Mouse (Mus musculus): Measurements from ENCODE around the gene Mcf2l.

Gene Mcf2l

DNA sequence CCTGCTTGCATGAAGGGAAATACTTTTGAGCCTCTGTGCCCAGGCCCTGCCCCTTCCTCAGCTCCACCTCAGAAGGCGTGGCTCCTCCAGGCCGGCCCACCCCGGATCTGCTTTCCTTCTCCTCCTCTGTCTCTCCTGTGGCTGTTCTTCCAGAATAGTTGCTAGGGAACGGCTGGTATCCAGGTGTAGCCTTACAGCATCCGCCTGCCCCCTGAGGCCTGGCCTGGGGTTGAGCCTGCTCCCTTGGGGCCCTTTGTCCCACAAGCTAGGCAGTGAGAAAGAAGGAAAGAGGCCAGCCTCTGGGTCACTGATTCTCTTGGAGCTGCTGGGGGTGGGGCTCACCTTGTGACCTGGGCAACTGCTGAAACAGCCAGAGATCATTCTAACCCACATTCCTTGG is 38.4 kb downstream of the Mcf2l start:
- peak; percentile 82 for DNase-seq (ENCODE audit: low spot score)

DNA sequence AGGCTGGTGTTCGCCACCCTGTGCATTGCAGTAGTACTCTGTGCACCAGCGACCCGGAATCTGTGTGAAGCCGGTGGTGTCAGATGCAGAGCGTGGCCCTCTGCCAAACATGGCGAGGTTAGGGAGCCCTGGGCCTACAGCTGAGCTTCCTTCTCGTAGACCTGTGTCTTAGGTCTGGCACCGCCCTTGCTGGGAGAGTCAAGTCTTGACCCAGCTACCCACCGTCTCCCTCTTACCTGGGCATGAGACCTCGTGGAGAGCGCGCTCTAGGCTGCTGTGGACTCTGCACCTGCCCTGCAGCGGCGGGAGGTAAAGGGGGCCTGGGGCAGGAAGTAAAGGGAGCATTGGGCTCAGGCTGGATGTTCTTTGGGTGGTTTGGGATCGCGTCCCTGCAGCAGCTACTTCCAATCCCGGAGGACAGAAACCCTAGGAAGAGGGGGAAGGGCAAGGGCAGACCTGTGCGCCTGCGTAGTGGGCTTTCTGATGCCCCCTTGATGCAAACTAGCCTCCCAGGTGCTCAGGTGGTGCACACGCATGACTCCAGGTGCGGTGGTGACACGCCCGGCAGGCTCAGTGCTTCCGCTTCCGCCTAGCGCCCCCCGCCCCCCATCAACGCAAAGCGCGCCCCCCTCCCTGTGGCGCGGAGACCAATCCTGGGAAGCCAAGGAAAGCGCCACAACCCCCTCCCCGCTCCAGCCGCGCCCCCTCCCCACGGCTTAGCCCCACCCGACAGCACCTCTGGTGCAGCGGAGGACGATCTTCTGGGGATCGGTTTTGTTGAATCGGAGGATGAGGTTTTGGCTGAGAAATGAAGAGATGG is 41.8 kb downstream of the Mcf2l start:
- peak; percentile 59 for DNase-seq (ENCODE audit: low spot score)

DNA sequence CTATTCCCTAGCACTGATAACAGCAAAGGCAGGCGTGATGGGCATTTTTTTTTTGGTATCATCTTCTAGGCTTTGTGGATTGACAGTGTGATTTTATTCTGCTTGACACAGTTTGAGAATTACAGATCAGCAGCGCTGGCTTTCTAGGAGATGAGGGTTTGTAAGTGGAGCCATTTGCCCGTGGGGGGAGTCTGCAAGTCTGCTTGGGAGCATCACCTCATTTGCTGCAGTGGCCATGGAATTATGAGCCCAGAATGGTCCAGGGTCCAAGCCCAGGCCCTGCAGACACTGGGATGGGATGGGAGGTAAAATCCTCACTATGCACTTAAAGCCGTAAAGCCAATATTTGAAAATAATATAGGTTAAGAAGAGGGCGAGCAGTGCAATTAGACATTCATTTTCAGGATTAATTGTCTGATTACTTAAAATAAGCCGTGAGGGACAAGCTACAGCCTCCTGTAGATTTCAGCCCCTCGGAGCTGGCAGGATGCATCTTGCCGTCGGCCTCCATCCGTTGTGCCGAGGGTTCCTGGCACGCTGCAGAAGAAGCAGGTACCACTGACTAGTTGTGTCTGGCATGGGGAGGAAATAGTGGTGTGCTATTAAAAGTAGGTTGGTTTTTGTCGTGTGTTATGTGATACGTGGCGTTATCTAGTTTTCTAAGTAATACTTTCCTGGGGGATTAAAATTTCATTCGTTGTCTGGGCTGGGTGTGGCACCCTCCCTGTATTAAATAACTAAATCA is 42.7 kb downstream of the Mcf2l start:
- DNase-seq (ENCODE audit: low spot score): no peak

DNA sequence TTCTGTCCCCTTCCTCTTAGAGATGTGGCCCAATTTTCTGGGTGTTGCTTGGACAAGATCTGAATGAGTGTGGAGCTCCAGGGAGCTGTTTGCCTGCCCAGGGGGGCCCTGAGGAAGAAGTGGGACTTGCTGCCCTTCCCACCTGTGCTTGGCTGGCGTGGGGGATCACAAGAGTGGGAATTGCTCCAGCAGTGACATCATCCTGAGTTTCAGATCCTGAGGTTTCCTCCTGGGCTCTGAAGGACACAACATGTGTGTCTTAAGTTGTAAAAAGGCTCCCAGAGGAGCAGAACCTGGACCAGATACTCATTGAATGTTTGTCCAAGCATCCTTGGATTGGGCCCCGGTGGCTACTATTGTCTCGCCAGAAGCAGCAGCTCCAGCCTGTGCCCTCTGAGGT is 43.4 kb downstream of the Mcf2l start:
- DNase-seq (ENCODE audit: low spot score): no peak

DNA sequence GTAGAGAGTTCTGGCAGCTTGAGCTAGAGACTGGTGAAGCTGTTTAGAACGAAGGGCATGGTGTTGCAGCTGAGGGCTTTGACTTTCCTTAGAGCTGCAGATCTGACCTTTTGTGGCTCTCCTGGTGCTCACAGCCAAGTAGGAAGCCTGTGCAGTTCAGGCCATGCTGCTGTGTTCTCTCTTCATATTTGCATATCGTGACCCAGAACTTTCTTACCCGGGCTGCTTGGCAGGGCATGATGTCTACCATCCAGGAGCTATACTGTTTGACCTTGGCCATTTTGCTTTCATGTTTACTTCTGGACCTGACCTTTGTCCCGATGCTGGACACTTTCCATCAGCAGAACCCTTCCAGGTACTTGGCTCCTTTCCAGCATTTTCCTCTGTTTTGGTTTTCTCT is 44.2 kb downstream of the Mcf2l start:
- DNase-seq (ENCODE audit: low spot score): no peak

GRCm38 (mm10) chr8:12920599-12920998 is 47.0 kb downstream of the Mcf2l start:
- DNase-seq (ENCODE audit: low spot score): no peak

DNA sequence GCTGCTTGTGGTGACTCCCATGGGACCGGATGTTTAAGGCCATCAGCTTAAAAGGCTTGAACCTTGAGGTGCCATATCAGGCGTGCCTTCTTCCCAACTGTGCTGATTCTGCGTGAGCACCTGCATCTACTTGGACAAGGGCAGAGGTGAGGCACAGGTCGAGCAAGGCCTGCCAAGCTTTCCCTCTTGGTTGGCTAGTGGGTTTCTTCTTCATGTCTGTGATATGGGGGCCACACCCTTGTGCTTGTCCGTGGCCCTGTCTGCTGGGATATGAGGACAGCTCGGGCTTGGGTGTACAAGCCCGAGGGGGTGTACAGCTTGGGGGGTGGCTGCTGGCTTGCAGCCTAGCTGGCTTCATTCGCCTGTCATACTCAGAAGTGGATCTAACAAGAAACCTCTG is 51.4 kb downstream of the Mcf2l start:
- DNase-seq (ENCODE audit: low spot score): no peak

- DNase-seq (ENCODE audit: low spot score): peak; percentile 36
Observed at GRCm38 (mm10) chr8:12925941-12926381, 52.4 kb downstream of the Mcf2l start.

DNA sequence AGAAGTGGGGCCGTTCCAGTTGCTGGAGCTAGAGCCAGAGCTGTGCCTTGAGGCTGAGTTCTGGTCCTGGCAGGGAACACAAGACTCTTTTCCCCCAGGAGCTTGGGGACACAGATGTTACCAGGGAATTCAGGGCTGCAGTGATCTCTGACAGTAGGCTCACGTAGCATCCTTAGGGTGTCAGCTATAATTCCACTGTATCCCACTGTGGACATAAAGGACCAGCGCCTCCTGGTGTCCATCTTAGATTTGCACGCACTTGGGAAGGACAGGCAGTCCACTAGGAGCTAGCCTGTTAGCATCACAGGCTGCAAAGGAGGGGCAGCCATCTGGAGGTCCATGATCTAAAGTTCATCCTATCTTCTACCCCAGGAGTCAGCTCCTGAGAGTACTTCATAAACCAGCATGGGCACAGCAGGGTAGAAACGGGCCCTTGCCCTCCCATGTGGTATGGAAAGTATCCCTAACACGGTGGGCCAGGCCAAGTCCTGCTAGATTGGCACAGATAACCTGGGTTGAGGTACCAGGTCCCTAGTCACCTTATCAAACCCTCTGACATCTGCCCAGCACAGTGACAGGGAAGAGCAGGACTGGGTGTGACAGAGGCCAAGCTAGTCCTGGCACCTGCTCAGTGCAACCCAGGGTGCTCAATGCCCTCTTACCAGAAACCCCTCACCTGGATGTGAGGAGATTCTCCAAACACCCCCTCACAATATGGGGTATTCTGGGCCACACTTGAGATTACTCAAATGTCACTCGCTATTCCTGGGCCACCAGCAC is 53.8 kb downstream of the Mcf2l start:
- peak; percentile 86 for DNase-seq (ENCODE audit: low spot score)

- DNase-seq (ENCODE audit: low spot score): no peak
Observed at GRCm38 (mm10) chr8:12928033-12928432, 54.4 kb downstream of the Mcf2l start.

DNA sequence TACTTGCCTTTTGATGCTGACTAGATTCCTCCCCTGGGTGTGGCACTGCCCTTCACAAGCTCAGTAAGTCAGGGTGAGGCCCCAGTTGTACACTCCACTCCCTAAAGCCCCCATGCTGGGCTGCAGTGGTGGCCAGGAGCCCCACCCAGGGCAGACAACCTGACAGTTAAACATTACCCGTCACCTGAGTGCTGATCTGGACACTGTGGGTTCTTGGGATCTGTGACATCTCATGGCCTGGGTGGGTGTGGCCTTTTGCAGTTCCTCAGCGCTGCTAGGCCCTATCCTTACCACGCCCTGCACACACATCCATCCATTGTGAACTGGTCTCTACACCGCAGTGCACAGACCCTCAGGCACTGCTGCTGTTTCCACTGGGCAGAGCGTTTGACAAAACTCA is 55.3 kb downstream of the Mcf2l start:
- no peak for DNase-seq (ENCODE audit: low spot score)

GRCm38 (mm10) chr8:12930290-12930689 is 56.7 kb downstream of the Mcf2l start:
- peak; percentile 53 for DNase-seq (ENCODE audit: low spot score)

DNA sequence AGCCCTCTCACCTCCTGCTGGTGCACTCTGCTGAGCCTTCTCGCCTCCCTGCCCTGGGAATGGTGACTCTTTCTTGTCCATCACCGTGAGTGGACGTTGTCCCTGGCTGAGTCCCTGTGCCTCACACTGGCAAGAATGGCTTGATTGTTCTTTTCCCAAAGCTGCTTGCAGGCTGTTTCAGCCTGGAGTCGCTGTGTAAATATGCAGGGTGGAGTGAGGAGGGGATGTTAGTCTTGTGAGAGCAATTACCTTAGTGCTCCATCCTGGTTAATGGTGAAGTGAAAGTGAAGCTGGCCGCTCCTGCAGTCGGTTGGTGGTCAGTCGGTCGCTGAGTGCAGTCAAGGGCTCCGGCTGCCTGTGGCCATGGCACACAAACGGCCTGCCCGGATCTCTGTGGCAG is 57.8 kb downstream of the Mcf2l start:
- DNase-seq (ENCODE audit: low spot score): peak; percentile 45

DNA sequence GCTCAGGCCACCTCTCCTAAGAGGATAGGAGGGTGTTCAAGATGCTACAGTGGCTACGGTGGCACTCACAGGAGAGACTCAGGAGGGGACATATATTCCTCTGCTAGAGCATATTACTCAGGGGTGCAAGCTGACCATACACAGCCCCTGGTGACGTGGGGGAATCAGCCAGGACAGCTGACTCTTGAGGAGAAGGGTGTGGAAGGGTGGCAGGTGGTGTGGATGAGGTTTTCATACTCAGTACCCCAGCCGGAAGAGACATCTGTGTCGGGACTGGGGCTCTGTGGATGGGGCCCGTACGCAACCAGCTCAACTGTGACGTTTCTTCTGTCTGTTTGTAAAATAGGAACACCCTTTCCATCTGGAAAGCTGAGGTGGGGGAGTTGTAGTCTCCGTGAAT is 58.9 kb downstream of the Mcf2l start:
- no peak for DNase-seq (ENCODE audit: low spot score)

DNA sequence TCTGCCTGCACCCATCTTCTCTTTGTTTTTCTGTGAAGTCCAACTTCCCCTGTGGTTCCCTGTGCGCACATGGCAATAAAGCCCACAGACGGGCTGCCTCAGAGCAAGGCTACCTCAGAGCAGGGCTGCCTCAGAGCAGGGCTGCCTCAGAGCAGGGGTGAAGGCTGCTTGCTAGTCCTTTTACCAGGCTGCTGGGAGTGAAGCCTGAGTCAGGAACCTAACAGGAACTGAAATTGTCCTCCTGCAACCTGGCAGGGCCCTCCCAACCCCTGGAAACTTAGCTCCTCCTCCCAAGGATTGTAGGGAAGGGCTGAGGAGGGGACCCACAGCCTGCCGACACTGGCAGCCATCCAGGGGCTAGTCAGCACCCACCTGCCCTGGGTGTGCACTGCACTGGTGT is 60.2 kb downstream of the Mcf2l start:
- DNase-seq (ENCODE audit: low spot score): no peak

DNA sequence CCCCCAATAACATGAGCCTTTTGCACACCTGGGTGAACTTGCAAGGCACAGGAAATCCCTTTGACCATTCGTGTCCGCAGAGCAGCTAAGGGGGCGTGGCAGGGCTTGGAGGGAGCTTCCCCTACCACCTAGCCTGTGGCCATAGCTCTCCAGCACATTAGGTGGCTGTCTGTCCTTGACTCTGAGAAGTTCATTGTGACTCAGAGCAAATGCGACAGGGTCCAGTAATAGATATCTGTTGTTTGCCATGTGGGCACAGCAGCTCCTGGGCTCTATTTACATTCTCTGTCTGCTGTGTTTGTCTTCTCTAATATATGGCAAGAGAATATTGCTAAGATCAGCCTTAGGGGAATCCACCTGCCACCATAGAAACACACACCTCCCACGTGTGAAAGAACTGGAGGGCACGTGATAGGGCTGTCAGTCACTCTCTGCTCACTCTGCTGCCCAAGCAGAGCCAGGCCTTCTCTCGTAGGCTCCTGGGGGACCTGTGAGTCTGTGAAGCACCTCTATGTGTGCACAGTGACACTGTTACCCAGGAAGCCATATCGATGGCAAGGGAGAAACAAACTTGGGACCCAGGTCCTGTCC is 60.9 kb downstream of the Mcf2l start:
- DNase-seq (ENCODE audit: low spot score): no peak

GRCm38 (mm10) chr8:12940549-12940948 is 66.9 kb downstream of the Mcf2l start:
- DNase-seq (ENCODE audit: low spot score): no peak

DNA sequence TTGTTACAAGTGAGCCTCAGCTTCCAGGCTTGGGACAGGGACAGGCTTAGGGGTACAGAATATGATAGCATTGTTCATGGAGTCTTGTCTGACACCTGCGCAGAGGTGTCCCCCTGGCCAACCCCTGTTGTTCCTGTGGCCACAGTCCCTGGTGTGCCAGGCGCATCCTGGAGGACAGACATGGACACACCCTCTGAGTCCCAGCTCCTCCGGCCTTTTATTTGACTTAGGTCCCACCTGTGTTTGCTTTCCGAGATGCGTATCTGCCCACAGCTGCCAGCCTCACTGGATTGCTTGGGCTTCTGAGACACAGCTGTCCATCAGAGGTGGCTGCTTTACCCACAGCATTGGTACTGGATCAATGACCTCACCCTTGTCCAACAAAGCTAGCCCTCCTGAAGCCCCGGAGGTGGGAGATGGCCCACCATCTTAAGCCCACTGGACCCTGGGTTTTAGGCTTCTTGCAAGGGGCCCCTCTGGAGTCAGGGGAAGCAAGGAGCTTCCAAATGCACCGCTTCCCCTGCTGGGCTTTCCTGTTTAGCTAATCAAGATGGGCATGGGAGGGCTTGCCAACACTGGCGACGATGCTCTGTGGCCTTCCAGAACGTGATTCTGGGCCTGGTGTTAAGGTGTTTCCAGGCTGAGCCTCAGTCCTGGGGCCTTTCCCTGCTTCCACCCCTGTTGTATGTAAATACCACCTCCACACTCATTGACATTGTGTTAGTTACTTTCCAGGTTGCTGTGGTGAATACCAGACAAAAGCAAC is 67.7 kb downstream of the Mcf2l start:
- no peak for DNase-seq (ENCODE audit: low spot score)

DNA sequence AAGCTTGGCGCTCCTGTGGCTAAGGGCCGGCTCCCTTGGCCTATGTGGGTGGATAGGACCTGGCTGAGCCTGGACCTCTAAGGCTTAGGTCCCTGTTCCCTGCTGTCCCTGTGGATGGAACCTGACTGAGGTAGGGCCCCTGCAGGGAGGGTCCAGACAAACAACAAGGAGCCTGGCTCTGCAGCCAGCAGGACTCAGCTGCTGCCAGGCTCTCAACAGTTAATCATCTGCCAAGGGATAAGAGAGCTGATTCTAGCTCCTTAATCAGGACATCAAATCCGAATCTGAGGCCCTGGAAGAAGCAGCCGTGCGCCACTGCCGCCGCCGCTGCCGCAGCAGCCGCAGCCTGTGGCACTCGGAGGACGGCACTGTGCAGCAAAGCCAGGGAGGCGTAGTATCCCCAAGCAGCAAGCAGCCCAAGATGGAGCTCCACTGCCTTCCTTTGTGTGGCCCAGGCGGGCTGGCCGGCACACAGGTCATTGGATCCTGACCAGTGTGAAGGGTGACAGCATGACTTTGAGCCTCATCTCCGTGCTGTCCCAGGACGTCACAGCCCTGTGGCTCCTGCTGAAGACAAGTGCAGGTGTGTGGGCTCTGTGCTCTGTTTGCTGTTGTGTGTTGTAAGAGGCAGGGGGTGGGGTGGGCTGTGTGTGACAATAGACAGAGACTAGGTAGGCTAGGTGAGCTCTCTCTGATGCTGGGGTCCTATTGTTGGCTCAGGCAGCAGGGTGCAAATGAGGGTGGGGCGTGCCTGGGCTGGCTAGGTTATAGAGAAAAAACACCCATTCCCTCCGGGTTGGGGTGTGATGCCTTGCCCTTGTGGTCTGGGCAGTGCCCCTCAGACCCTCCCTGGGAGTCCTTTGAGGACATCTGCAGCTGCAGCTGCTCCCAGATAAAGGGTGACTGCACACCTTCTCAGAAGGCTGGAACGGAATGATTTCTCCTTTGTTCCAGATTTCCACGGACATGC is 74.3 kb downstream of the Mcf2l start:
- DNase-seq (ENCODE audit: low spot score): peak; percentile 57

GRCm38 (mm10) chr8:12948574-12948961 is 75.0 kb downstream of the Mcf2l start:
- no peak for DNase-seq (ENCODE audit: low spot score)

Measured in embryo, embryonic 10 days (tissue).